Mouse (Mus musculus) heart, embryonic 15.5 days (tissue): Measurements from ENCODE around the gene Gm4836. TPM values are rescaled to one million over a fixed set of nuclear protein-coding genes. Genes with fewer than 3 reads are reported as not detected.
"Not testable (repeated sequence)": the region's sequence is repeated elsewhere in the genome, so short reads cannot be mapped to it uniquely, and the experiment has no call there.

Source experiments
- ATAC-seq: fragments of 200-750 bp; cut with Nextera tagmentation; replicated peaks from 2 replicates; pipeline ENCODE4 v1.8.0; 2017; ENCODE audit warnings: low read depth, moderate TSS enrichment; ENCODE audit not compliant: insufficient number of reproducible peaks, insufficient read depth, low FRiP score
- H3K27ac ChIP-seq: fragments of 300-500 bp; sonication (generic); 2 replicates; pipeline ENCODE4 v1.5.1; 2015; ENCODE audit warnings: mild to moderate bottlenecking, inconsistent platforms
- H3K27me3 ChIP-seq: fragments of 300-500 bp; sonication (generic); 2 replicates; pipeline ENCODE4 v1.6.1; 2015; ENCODE audit warnings: inconsistent platforms
- H3K36me3 ChIP-seq: fragments of 300-500 bp; sonication (generic); 2 replicates; pipeline ENCODE4 v1.6.1; 2015; ENCODE audit warnings: mild to moderate bottlenecking, inconsistent platforms
- H3K4me1 ChIP-seq: fragments of 300-500 bp; sonication (generic); replicated peaks from 2 replicates; pipeline ENCODE4 v1.6.1; 2015; ENCODE audit warnings: inconsistent platforms
- H3K4me2 ChIP-seq: fragments of 300-500 bp; sonication (generic); 2 replicates; pipeline ENCODE4 v1.6.1; 2015; ENCODE audit warnings: inconsistent platforms, mild to moderate bottlenecking, moderate library complexity
- H3K4me3 ChIP-seq: fragments of 300-500 bp; sonication (generic); 2 replicates; pipeline ENCODE4 v1.5.1; 2015; ENCODE audit warnings: mild to moderate bottlenecking, inconsistent platforms
- H3K9ac ChIP-seq: fragments of 300-500 bp; sonication (generic); 2 replicates; pipeline ENCODE4 v1.6.1; 2015; ENCODE audit warnings: mild to moderate bottlenecking, inconsistent platforms
- H3K9me3 ChIP-seq: fragments of 300-500 bp; sonication (generic); replicated peaks from 2 replicates; pipeline ENCODE4 v1.6.1; 2016; ENCODE audit warnings: inconsistent platforms
- WGBS: fragments of 180-500 bp; shearing (Covaris S2); methylation state at CpG from one replicate; pipeline ENCODE4 v1.1.7; 2015; ENCODE audit warnings: mixed read lengths; 5-methylcytosine and 5-hydroxymethylcytosine counted together
- polyA plus RNA-seq: library from polyadenylated mRNA; unstranded; fragments of >200 nt; fragmentation: Nextera tagmentation; extraction: Ambion mirVana; gene quantifications from 2 replicates; pipeline ENCODE4 v1.2.1, GENCODE M21; 2015

Gene Gm4836
- polyA plus RNA-seq: not detected in 2 replicates

- H3K27me3 ChIP-seq, H3K4me3 ChIP-seq, ATAC-seq, H3K9ac ChIP-seq, H3K27ac ChIP-seq, H3K36me3 ChIP-seq, H3K4me1 ChIP-seq, H3K9me3 ChIP-seq, H3K4me2 ChIP-seq: not testable (repeated sequence)
- WGBS: no CpG with 5 or more reads among the region's 6 CpGs
Observed at GRCm38 (mm10) chrX:28293532-28293931, at the start of gene Gm4836. Gene Gm4836, minus strand, starts transcription at chrX:28293632.
